Mouse (Mus musculus) layer of hippocampus, postnatal 36 days (tissue): ENCODE measurements around the gene Rbm4. TPM values are rescaled to one million over a fixed set of nuclear protein-coding genes. Genes with fewer than 3 reads are reported as not detected.

Experiments used
- DNase-seq, 2 experiments: peaks; one replicate each; pipeline ENCODE4 v3.0.0; 2022
- total RNA-seq, 2 experiments: library from RNA; stranded (reverse); gene quantifications; 2 replicates each; pipeline ENCODE4 v1.2.3; 2021

The Rbm4 gene
- total RNA-seq, 2 experiments from 2014 or later: 88.2 to 89.6 TPM

- DNase-seq: no peak
These were observed 54.6 kb downstream of the Rbm4 start for GRCm38 (mm10) chr19:4739053-4739452.

GRCm38 (mm10) chr19:4737866-4738265, 55.8 kb downstream of the Rbm4 start:
- no peak for DNase-seq

Other genes starting within 250 kb of the Rbm4 start
- 10 to 100 TPM; 35.0 to 35.3 TPM for gene Lrfn4, start 178.2 kb downstream of the Rbm4 start, total RNA-seq
- 10 to 100 TPM; 23.9 to 26.0 TPM for gene Rce1, start 168.3 kb downstream of the Rbm4 start, total RNA-seq
- gene Gm960, start 95.2 kb downstream of the Rbm4 start, total RNA-seq: 1 to 10 TPM; 1.4 to 1.7 TPM
- gene Sptbn2, start 82.7 kb downstream of the Rbm4 start, total RNA-seq: 100 to 1,000 TPM; 575 to 585 TPM
- 10 to 100 TPM; 17.4 to 20.2 TPM for gene Rbm4b, start 37.4 kb downstream of the Rbm4 start, total RNA-seq
- 10 to 100 TPM; 17.3 to 19.8 TPM for gene Gm21992, start 17.7 kb upstream of the Rbm4 start, total RNA-seq
- gene Rbm14, start 17.7 kb upstream of the Rbm4 start, total RNA-seq: 10 to 100 TPM; 56.3 to 62.7 TPM
- gene Ccs, start 45.4 kb upstream of the Rbm4 start, total RNA-seq: 10 to 100 TPM; 36.6 to 37.1 TPM
- gene Ccdc87, start 45.5 kb upstream of the Rbm4 start, total RNA-seq: 1 to 10 TPM; 1.6 to 2.0 TPM
- gene Ctsf, start 61.2 kb upstream of the Rbm4 start, total RNA-seq: 100 to 1,000 TPM; 102 to 112 TPM
- 1 to 10 TPM in 1 of 2 experiments, under 1 TPM in 1; 0.87 to 1.4 TPM for gene Actn3, start 84.0 kb upstream of the Rbm4 start, total RNA-seq
- 10 to 100 TPM; 26.4 to 27.1 TPM for gene Zdhhc24, start 84.8 kb upstream of the Rbm4 start, total RNA-seq
- gene Bbs1, start 112.7 kb upstream of the Rbm4 start, total RNA-seq: 10 to 100 TPM; 38.3 to 41.7 TPM
- gene Dpp3, start 134.4 kb upstream of the Rbm4 start, total RNA-seq: 10 to 100 TPM; 39.0 to 41.6 TPM
- gene Peli3, start 149.2 kb upstream of the Rbm4 start, total RNA-seq: 10 to 100 TPM; 19.5 to 24.4 TPM
- 10 to 100 TPM; 56.7 to 61.6 TPM for gene Mrpl11, start 168.2 kb upstream of the Rbm4 start, total RNA-seq
- gene Npas4, start 196.4 kb upstream of the Rbm4 start, total RNA-seq: 1 to 10 TPM; 4.8 to 6.4 TPM
- 10 to 100 TPM; 15.2 to 15.3 TPM for gene Slc29a2, start 230.0 kb upstream of the Rbm4 start, total RNA-seq
- gene B4gat1, start 244.9 kb upstream of the Rbm4 start, total RNA-seq: 100 to 1,000 TPM; 110 to 126 TPM
- 1 to 10 TPM; 4.5 to 5.0 TPM for gene AC124502.3, start 245.0 kb upstream of the Rbm4 start, total RNA-seq
- 10 to 100 TPM; 20.2 to 20.8 TPM for gene Brms1, start 247.5 kb upstream of the Rbm4 start, total RNA-seq